Mouse (Mus musculus) gastrocnemius, postnatal 14 days (tissue): ENCODE data around the gene Lhx4. TPM values are rescaled to one million over a fixed set of nuclear protein-coding genes. Genes with fewer than 3 reads are reported as not detected.
A peak's percentile ranks its signal among the peaks of the same experiment; 100 is the strongest.

ENCODE experiments used
- DNase-seq: peaks from one replicate; pipeline ENCODE4 v3.0.0; 2021; ENCODE audit warnings: mixed read lengths
- intact Hi-C: fragments of 180-260 bp; cut with DNase I; formaldehyde crosslinking; loops from one replicate; pipeline ENCODE4 v1.15.1; 2025; ENCODE audit warnings: low total_unique reads
- total RNA-seq, 2 experiments: library from RNA; stranded (reverse); gene quantifications; 2 replicates each; pipeline ENCODE4 v1.2.3; 2021

Gene Lhx4
- total RNA-seq, 2 experiments from 2014 or later = not detected

DNA sequence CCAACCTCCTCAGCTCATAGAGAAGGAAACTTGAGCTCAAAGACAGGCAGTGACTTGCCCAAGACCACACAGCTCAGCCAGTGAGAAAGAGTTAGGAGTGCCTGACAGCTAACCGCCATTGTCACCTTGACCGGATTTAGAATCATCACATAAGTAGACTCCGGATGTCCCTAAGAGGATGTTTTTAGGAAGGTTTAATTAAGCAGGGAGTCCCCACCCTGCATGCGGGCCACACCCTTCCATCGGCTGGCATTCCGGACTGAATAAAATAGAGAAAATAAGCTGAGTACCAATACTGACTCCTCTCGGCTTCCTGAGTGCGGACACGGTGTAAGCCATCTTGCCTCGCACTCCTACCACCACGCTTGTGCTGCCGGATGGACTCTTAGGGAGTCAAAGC, 34.2 kb downstream of the Lhx4 start:
- intact Hi-C loops = no loop called here
- DNase-seq = no peak

DNA sequence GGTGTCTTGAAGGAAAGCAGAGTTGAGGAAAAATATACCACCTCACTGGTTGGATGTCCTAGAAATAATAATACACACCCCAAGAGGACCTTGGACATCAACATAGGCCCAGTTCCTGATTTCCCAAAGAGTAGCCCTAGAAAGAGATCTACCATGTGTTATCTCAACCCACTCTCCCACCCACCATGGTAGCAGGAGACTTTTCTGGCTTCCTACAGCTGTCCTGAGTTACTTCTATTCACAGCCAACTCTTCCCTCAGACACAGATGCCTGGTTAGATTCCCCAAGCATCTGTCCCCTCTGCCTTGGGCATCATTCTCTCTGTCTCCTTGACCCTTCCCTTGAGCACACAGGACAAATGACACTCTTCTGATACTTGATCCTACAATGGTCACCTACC, 36.1 kb downstream of the Lhx4 start:
- intact Hi-C loops = no loop called here
- DNase-seq = no peak

DNA sequence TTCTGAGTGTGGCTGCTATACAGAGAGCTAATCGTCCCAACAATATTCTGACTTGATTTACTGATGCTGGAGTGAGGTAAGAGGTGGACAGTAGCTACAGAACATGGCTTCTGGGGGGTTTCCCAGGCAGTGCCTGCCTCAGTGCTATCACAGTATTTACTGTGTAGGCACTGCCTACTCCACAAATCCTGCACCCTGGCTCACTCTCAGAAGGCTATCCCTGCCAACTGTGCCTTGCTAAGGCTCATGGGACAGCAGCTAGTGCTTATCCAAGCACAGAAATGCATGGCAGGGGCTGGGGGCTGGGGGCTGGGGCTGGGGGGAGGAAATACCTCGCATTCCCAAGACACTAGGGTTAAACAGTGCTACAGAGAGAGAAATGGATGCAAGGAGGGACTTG, 38.2 kb downstream of the Lhx4 start:
- intact Hi-C loops = no loop called here

DNA sequence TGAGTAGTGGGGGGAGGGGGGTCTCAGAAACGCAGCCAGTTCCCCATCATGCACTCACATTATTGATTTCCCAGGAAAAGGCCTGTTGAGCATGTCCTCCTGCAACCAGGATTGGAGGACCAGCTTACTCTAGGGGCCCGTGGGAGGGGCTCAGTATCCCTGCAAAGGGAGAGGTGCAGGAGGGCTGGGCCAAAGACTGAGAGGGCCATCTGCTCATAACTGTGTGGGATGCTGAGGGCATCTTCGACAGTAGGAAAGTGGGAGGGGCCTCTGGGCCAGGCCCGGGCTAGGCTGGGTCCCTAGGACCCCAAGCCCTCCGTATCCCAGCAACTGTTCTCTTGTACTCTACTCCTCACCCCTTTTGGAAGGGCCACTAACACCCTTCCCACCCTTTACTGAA, 47.3 kb downstream of the Lhx4 start:
- DNase-seq = no peak
- intact Hi-C loops = no loop called here

More for the DNA sequence above, 38.2 kb downstream of the Lhx4 start:
- no peak for DNase-seq

DNA sequence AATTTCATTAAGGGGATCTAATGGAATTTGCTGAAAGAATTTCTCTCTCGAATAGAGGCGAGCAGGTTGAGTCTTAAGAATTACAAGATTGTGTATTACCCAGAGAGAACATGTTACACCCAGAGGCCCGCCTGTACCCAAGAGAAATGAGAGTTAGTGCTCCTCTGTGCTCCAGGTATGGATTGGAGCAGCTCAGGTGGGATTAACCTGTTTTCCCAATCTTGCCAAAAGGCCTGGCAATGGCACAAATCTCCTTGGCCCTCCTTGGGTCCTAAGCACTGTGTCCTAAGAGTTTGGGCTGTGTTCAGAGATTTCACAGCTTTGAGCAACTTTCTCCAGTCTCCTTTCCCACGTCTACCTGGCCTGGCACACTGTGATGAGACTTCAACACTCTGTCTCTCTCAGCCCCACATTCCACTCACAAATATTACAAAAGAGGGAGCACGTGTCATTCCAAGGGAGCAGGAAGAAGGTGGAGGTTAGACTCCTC, 48.2 kb downstream of the Lhx4 start:
- no peak for DNase-seq
- intact Hi-C loops = no loop called here

DNA sequence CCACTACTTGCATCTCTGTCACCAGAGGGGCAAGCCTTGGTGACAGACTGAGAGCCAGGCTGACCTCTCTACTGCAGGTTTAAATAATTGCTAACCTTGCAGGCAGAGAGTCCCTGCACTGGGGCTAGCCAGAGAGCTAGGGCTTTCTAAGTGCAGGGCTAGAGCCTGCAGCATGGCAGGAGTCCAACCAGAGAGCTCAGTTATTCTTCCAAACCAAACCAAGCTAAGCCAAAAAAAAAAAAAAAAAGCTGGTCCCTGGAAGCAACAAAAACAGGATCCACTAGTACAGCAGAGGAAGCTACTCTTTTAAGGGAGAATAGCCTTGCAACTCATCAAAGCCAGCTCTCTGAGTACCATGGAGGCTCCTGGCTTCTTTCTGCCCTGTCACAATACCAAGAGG, 50.6 kb downstream of the Lhx4 start:
- intact Hi-C loops = no loop called here
- DNase-seq = peak; percentile 26

DNA sequence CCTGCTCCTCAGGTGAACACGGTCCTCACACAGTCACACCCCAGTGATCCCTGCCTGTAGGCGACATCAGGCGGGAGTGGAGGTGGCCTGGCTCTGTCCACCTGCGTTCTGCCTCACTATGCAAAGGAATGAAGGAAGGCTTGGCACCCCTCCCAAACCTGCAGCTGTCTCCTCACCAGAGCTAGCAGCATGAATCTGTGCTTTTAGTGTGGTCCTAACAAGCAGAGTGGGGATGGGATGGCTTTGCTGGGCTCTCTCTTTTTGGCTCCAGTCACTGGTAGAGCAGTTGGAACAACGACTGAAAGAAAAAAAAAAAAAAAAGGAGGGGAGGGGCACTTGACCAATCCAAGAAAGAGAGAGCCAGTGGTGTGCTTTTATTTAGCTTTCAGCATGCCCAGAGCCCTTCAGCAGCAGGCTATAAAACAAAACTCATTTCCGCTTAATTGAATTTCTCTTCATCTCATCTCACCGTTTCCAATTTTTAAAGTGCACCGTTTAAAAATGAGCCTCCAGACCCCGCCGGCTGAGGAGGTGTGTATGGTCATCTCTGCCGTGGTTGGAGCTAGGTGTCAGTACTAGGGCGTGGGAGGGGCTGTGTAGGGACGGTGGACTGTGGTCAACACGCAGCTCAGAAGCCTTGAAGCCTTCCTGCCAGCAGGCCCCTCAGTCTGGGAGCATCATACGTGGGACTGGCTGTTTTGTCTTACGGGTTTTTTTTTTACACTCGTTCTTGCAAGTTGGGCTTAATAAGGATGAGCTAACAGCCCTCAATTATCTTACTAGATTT, 52.9 kb downstream of the Lhx4 start:
- intact Hi-C loops = no loop called here
- DNase-seq = peak; percentile 30

DNA sequence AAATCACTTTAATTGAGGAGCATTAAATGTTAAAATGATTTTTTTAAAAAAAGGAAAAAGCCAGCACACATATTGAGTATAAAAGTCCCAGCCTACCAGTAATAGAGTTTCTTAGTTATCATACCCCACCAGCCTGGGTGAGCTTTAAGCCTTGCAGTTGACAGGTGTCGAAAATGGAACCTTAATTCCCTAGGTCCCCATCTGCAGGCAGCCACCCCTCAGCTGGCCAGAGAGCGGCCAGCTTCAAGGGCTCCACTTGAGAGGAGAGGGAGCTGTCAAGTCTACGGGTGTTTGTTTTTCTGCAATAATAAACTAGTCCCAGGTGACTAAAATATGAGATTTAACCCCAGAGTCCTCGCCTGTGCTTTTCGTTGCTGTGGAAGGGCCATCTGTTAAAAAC, 58.0 kb downstream of the Lhx4 start:
- DNase-seq = no peak
- intact Hi-C loops = no loop called here

DNA sequence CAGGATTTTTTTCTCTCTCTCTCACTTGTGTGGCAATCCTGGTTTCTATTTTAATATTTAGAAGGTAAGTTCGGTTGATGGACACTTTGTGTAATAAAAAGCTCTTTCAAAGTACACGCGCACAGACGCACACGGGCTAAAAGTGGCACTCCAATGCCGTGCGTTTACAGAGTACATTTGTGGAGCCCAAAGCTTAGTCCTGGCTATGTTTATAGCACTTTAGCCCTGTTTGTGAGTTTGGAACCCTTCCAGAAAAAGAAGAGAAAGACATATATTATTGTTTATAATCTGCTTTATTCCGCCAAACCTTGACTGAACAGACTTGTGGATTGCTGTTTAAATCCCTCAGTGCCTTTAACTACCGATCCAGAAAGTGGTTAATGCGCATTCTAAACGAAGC, 58.5 kb downstream of the Lhx4 start:
- no peak for DNase-seq
- intact Hi-C loops = no loop called here

DNA sequence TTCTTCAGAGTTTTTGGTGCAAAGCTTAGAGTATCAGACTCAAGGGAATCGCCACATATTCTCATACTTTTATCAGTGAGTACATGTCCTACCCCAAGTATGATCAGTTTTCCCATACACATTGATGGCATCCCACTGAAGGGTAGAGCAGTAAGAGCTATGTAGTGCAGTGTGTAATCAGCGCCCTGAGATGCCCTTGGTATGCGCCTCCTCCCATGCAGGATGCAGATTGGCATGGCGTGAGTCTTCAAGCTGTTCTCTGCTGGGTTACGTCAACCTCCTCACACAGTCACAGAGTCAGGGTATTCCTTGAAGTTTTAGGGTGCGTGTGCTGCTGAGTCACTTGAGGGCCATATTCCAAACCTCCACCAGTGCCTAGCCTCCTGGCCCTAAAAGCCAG, 59.3 kb downstream of the Lhx4 start:
- no peak for DNase-seq

DNA sequence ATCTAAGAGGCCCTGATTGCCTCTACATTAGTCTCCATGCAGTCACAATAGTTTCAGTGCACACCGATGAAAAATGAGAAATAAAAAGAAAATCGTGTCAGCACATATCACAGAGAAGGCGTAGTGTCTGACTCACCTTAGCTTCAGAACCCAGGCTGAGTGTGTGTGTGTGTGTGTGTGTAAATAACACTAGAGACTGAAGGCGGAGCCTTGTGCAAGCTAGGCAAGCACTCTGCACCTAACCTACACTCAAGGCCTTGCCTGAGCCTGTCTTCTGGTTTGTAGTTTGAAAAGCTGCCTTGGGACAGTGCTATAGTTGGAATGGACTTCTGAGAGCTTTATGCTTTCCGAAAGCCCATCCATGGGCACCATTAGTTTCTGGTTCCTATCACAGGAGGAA, 61.9 kb downstream of the Lhx4 start:
- no peak for DNase-seq
- intact Hi-C loops = no loop called here

More for the DNA sequence above, 59.3 kb downstream of the Lhx4 start:
- intact Hi-C loops = no loop called here

DNA sequence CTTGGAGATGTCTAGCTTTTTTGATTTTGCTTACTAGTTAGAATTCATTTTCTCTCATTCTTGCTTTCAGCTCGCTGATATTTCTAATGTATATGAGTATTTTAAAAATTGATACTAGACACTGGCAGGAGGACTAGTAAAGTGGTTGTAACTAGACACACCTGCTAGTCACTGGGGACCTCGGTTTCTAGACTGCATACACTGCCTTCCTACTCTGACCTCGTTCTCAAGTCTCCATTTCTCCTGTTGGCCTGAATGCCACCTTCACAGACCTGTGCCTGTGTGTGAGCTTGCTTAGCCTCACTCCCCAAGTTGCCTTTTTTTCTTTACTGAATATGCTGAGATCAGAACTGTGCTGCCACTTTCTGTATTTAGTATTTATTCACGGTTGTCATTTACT, 62.3 kb downstream of the Lhx4 start:
- intact Hi-C loops = no loop called here
- DNase-seq = no peak

DNA sequence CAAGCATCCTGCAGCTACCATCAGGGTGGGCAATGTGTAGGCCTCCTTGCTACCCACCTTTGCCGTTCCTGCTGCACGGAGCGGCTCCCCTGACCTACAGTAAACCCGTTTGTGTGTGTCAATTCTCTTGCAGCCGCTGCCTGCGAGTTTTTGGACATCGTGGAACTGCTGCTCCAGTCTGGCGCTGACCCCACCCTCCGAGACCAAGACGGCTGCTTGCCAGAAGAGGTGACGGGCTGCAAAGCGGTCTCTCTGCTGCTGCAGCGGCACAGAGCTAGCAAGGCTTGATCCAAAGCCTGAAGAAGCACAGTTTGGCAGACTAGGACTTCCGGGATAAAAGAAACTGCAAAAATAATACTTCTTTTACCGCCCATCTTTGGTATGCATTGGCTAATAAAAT, 64.7 kb downstream of the Lhx4 start:
- DNase-seq = peak; percentile 20
- intact Hi-C loops = no loop called here

DNA sequence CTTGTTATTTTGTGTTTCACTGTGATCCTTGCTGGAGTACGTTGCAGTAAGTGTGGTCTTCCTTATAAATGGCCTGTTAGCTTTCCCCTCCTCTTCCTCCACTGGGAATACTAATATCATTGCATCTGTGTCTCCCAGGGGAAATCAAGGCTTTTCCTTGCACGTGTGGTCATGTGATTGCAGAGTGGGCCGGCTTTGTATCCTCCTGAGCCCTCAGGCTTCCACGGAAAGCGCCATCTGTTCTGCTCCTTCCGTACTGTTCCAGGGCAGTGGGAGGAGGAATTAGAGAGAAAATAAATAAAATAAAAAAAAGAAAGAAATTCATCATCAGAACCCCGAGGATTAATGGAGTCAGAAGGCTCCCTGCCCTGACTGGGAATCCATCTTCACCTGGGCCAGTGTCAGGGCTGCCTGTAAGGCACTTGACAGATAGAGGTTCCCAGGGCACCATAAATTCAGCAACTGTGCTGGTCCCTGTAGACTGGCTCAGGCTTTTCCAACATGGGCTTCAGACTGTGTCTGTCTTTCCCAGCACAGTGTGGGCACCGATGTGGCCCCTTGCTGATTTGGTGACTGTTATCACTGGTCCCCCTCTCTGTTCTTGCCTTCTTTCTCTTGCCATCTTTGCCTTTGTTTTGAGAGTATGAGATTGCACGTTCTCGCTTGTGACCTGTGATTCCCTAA, 70.2 kb downstream of the Lhx4 start:
- intact Hi-C loops = no loop called here
- no peak for DNase-seq

DNA sequence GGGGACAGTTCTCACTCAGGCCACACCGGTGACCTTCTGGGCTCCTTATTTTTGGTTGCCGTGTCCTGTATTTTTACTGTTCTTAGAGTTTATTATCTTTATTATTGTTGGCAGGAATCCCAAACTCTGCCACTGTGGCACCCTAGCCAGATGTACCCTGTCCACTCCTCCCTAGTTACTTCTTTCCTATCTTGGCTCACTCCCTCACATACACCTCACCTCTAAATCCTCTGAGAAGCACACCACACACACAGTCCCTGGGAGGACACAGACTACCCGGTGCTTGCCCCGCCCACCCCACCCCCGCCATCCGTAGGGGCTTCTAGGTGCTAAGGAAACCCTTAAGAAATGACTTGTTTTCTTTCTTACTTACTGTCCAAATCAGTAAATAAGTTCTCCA, 75.9 kb downstream of the Lhx4 start:
- no peak for DNase-seq
- intact Hi-C loops = no loop called here

DNA sequence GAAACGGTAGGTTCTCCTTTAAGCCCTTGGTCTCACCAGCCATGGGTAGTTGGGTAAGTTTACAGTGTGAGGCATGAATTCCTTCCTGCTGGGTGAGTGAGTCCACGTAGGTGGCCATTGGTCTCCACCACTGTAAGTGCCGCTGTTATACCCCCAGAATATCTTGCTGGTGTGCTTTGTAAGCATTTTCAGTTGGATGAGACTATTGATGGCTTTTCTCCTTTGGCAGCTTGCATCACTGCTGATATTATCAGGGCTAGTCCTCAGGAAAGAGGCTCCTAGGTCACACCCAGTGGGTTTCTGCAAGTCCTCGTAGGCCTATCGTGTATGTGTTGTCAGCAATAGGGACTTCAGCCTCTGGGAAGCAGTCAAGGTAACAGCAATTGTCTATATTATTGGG, 87.5 kb downstream of the Lhx4 start:
- intact Hi-C loops = no loop called here
- no peak for DNase-seq

DNA sequence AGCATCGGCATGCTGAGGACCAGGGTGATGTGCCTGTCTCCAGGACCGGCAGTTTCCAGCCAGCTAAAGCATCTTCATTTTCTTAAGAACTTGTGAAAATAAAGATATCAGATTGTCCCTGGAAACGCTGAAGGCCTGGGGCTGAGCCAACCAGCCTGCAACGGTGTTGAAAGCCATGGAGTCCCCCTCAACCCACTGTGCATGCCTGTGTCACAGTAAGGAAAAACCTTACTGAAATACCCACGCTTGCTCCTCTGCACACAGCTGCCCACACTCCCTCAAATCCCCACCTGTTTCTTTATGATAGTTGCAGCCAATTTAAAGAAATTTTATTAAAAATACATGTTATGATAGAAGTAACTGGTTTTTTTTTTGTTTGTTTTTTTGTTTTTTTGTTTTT, 95.2 kb downstream of the Lhx4 start:
- intact Hi-C loops = no loop called here
- DNase-seq = no peak

DNA sequence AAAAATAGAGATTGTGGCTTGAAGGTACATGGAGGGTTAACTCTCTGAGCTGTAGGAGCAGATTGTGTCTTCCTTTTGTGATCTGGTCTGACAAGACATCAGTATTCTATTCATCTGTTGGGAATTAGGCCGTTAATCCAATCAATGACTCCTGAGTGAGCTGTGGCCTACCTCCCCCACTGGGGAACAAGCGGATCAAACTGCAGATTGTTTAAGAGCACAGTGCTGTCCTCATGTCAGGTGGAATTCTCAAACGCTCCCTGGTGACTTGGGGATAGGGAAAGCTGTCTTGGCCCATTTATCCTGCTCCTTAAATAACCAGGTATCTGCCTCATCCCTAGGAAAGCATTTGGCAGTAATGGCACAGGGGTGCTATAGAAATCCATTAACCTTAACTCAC, 96.5 kb downstream of the Lhx4 start:
- intact Hi-C loops = no loop called here
- DNase-seq = no peak

DNA sequence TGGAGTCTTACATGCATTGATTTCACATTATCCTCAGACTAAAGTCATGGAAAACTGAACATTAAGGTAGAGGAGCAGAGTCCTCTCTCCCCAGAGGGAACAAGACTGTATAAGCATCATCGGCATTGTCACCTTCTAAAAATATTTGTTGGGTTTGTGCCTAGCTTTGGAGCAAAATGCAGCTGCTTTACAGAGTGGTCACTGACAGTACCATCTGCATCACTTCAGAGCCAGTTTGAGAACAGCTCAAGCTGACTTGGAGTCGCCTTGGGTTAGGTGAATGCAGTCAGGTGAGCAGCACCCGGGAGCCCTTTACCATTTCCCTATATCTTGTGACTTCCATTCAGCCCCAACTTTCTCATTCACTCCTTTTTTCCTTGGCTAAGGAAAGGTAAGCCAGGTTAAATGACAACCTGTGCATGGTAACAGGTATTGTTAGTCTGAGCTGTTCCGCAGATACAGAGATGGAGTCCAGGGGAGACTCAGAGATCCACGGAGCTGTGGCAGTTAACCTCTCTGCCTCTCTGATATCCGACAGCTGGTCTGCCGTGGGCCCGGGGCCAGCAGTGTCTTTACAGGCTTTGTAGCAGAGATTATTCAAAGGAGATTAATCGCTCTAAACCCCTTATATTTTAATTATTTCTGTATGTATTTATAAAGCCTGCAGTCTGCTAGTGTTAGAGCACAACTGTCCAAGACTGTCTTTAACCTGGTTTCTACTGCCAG, 101.2 kb downstream of the Lhx4 start:
- peak; percentile 24 for DNase-seq
- intact Hi-C loops = no loop called here
